Mouse (Mus musculus): ENCODE results near the gene Syt17.

Gene Syt17

DNA sequence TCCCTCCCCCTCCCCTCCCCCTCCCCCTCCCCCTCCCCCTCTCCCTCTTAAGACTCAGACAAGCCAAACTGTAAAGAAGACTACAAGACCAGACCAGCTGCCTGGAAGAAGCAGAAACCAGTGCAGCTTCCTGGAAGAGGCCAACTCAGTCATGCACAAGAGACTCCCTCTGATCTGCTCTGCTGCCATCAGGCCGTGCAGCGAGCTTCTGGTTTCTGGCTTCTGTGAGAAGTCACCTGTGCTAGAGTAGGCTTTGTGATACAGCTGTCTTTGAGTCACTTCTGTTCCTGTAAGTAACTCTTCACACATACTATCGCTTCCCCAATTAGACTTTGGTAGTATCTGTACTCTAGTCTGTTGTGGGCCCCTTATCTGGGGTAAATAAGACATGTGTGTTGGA lies 68.0 kb downstream of the Syt17 start:
- no peak for DNase-seq (ENCODE audit: low read depth, low spot score)

DNA sequence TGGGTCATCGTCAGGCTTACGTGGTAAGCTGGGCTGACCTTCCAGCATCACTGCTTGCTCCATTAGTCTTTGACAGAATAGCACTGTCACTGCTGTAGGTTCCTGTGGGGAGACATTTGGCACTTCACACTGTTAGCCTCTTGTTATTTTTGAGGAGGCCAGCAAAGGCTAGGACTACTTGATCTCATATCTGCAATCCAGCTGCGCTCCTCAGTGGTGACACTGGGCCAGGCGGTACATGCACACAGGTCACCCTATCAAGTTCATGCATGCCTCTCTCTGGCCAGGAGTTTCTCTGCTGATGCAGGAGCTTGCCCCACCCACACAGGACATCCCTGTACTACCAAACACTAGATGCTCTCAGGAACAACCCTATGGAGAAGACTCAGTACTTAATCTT lies 71.4 kb downstream of the Syt17 start:
- DNase-seq (ENCODE audit: low read depth, low spot score) = no peak

DNA sequence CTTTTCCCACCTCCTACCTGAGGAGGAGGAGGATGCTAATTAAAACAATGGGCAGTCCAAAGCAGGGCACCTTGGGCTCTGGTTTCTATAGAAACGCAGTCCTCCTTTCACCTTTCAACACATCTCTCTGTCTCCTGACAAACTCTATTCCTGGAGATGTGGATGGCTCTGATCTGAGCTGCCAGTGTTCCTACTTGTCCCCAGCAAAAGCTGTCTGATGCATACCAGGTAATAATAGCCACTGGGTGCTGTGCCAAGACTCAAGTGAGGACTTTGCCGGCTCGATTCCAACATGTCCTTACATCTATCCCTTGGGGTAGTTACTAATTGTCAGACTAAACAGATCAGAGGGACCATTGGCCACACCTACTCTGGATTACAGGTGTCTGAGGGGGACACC lies 72.7 kb downstream of the Syt17 start:
- no peak for DNase-seq (ENCODE audit: low read depth, low spot score)

DNA sequence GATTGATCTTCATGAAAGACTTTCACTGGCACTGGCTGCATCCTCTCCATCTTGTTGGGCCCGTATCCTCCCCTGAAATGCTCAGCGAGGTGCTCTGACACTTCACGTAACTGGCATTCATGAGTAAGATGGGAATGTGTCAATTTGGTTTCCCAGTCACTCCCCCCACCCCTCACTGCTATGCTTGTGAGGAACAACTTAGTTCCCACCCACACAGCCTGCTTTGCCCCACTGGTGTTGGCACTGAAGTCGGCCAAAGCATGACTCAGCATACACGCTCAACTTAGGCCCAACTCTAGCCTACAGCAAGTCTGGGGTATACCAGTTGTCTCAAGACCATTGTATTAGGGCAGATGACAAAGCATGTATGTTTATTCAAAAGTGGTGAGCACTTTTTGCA lies 76.7 kb downstream of the Syt17 start:
- DNase-seq (ENCODE audit: low read depth, low spot score) = no peak

GRCm38 (mm10) chr7:118369705-118370104 lies 78.3 kb downstream of the Syt17 start:
- DNase-seq (ENCODE audit: low read depth, low spot score) = no peak

- no peak for DNase-seq (ENCODE audit: low read depth, low spot score)
These were observed 82.1 kb downstream of the Syt17 start for GRCm38 (mm10) chr7:118365902-118366301.

GRCm38 (mm10) chr7:118365251-118365650 lies 82.8 kb downstream of the Syt17 start:
- DNase-seq (ENCODE audit: low read depth, low spot score) = no peak

DNA sequence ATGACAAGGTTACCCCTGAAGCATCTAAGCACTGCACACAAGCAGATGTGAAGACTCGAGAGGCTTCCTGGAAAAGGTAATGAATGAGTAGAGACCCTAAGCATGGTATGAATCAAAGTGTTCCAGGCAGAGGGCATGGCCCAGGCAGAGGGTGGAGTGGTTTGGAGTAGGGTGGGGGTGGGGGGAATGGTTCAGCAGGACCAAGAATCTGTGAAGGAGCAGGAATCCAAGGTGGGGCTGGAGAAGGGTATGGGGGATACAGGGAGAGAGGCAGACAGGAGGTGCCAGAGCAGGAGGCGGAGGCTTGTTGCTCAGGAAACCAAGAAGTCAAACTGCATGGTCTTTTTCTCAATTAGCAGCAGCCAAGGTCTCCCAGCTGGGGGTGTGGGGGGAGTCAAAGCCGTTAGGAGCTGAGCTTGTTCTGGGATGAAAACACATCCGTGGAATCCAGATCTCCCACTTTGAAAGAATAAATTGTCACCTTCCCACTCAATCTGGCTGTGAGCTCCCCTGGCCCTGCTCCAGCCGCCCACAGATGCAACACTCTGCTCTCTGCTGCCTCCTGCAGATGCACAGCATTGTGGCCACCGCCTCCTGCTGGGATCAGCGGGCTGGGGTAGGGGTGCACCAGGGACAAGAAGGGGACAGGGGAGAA lies 83.5 kb downstream of the Syt17 start:
- DNase-seq (ENCODE audit: low read depth, low spot score) = peak; percentile 37

DNA sequence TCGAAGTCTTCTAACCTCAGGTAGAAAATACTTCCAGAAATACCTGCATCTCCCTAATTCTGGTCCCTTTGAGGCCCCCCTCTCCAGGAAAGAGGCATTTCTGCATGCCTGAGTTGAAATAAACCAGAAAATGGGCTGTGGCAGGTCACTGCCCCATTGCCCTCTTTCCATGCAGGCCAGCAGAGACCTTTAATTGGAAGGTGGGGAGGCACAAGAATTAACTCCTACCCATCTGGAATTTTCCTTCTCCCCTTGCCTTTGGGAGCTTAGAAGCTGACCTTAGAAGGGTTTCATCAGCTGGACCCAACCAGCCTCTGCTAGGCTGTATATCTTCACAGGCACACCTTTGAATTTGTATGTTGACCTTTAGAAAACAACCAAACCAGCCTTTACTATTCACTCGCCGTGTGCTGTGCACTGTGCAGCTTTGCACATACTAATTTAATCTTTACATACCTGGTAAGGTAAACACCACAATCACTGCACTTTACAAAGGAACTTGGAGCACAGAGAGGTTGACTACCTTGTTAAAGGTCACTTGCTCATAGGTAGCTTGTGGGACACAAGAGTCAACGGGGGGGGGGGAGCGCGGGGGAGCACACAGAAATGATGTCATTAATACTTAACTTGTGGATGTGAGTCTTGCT lies 84.3 kb downstream of the Syt17 start:
- DNase-seq (ENCODE audit: low read depth, low spot score) = no peak

DNA sequence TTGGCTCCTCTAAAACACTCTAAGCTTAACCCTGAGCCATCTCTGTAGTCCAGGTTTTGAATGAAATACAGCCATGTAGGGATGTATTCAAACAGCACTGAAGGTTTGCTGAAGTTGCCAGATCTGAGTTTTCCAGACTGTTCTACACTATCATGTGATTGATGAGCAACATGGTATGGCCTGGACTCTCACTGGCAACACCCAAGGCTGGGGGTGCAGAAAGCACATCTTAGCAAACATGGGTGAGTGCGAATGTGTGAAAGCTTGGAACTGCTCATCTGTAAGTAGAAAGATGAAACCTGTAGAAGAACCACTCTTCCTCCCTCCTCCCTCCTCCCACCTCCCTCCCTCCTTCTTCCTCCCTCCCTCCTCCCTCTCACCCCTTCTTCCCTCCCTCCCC lies 85.1 kb downstream of the Syt17 start:
- DNase-seq (ENCODE audit: low read depth, low spot score) = no peak

DNA sequence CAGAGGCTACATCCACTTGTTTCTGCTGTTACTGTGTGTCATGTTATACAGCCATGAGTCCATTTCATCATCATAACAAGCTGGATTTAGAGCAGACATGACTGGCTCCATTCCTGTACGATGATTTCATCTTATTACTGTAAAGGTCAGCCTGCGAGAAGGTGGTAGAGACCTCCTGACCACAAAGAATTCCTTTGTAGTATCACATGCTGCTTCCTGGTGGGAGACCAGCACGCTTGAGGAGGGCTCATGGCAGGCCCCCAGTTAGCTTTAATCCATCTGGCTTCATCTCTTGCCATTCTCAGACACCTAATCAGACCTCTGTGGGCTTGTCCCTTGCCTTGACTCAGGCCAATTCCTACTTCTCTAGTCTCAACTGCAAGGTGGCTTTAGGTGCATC lies 85.8 kb downstream of the Syt17 start:
- no peak for DNase-seq (ENCODE audit: low read depth, low spot score)

DNA sequence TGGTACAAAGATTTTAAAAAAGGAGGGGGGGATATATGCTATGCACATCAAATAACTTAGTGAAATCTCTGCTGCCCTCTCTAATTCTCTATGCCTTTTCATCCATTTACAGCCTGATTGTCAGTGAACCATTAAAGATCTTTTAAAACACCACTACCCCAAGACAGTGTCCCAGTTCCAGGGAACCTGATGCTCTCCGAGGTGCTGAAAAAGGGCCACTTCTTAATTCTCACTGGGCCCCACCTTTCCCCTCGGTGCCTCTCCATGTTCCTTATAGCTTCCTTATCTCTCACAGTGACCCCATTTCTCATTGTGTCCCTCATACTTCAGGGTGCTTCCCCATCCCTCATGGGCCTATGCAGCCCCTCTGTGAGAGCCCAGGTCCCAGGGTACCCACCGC lies 89.0 kb downstream of the Syt17 start:
- no peak for DNase-seq (ENCODE audit: low read depth, low spot score)

GRCm38 (mm10) chr7:118356410-118357005 lies 91.5 kb downstream of the Syt17 start:
- DNase-seq (ENCODE audit: low read depth, low spot score) = peak; percentile 15

DNA sequence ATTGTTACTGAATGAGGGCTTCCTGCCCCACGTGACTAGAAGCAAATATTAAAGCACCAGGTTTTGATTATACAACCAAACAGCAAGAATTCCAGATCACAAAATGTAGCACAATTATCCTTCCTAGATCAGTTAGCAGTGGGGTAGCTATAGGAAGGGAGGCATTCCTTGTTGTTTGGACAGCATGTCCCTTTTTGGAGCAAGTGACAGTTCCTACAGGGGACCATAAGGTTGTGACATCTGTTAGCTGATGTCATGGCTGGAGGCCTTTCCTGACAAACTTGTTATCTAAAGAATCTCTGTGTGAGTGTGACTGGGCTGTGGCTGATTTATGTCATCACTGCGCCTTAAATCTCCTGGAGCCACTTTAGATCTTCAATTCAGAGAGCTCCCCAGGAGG lies 97.2 kb downstream of the Syt17 start:
- DNase-seq (ENCODE audit: low read depth, low spot score) = no peak

- DNase-seq (ENCODE audit: low read depth, low spot score) = no peak
These were observed 101.1 kb downstream of the Syt17 start for GRCm38 (mm10) chr7:118346943-118347342.

GRCm38 (mm10) chr7:118346432-118346831 lies 101.6 kb downstream of the Syt17 start:
- DNase-seq (ENCODE audit: low read depth, low spot score) = no peak

GRCm38 (mm10) chr7:118345396-118345795 lies 102.6 kb downstream of the Syt17 start:
- no peak for DNase-seq (ENCODE audit: low read depth, low spot score)

DNA sequence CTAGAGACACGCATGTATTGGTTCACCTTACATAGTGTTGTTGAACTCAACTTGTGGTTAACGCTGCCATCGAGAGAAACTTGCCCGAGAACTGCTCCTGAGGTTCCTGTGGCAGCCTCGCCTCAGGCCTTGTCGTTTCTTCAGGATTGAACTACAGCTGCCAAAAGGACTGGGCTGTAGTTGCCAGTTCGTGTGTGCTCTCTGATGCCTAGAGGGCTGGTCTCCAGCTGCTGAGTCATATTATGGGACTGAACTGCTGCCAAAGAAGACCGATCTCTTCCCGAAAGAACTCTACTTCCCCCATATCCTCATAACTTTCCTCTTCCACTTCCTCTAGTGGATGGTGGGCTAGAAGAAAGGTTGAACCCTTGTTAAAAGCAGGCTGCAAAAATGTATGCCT lies 103.3 kb downstream of the Syt17 start:
- no peak for DNase-seq (ENCODE audit: low read depth, low spot score)

Data from R1 (cell line).